Mouse (Mus musculus): ENCODE measurements around the gene Snd1.
A peak's percentile ranks its signal among the peaks of the same experiment; 100 is the strongest.

The Snd1 gene

GRCm38 (mm10) chr6:28597266-28597665 lies 122.3 kb downstream of the Snd1 start:
- DNase-seq = no peak

GRCm38 (mm10) chr6:28599120-28599519 lies 124.2 kb downstream of the Snd1 start:
- DNase-seq = no peak

GRCm38 (mm10) chr6:28600404-28600803 lies 125.5 kb downstream of the Snd1 start:
- DNase-seq = no peak

- no peak for DNase-seq
Observed at GRCm38 (mm10) chr6:28603401-28603800, 128.5 kb downstream of the Snd1 start.

GRCm38 (mm10) chr6:28603823-28604222 lies 128.9 kb downstream of the Snd1 start:
- DNase-seq = no peak

GRCm38 (mm10) chr6:28609291-28609690 lies 134.4 kb downstream of the Snd1 start:
- no peak for DNase-seq

GRCm38 (mm10) chr6:28610127-28610526 lies 135.2 kb downstream of the Snd1 start:
- no peak for DNase-seq

- no peak for DNase-seq
Observed at GRCm38 (mm10) chr6:28613441-28613840, 138.5 kb downstream of the Snd1 start.

- no peak for DNase-seq
Observed at GRCm38 (mm10) chr6:28614856-28615255, 139.9 kb downstream of the Snd1 start.

- no peak for DNase-seq
Observed at GRCm38 (mm10) chr6:28615408-28615807, 140.5 kb downstream of the Snd1 start.

GRCm38 (mm10) chr6:28615966-28616365 lies 141.0 kb downstream of the Snd1 start:
- no peak for DNase-seq

GRCm38 (mm10) chr6:28618299-28618698 lies 143.4 kb downstream of the Snd1 start:
- DNase-seq = no peak

- peak; percentile 69 to 71 for DNase-seq
Observed at GRCm38 (mm10) chr6:28618751-28619153, 143.8 kb downstream of the Snd1 start.

- no peak for DNase-seq
Observed at GRCm38 (mm10) chr6:28621431-28621830, 146.5 kb downstream of the Snd1 start.

- no peak for DNase-seq
Observed at GRCm38 (mm10) chr6:28621961-28622360, 147.0 kb downstream of the Snd1 start.

GRCm38 (mm10) chr6:28622522-28622921 lies 147.6 kb downstream of the Snd1 start:
- peak in 1 of 2 experiments; percentile 18 for DNase-seq

- DNase-seq = no peak
Observed at GRCm38 (mm10) chr6:28622963-28623362, 148.0 kb downstream of the Snd1 start.

- no peak for DNase-seq
Observed at GRCm38 (mm10) chr6:28628408-28628807, 153.5 kb downstream of the Snd1 start.

GRCm38 (mm10) chr6:28629866-28630265 lies 154.9 kb downstream of the Snd1 start:
- DNase-seq = no peak

GRCm38 (mm10) chr6:28630926-28631325 lies 156.0 kb downstream of the Snd1 start:
- no peak for DNase-seq

- no peak for DNase-seq
Observed at GRCm38 (mm10) chr6:28633120-28633519, 158.2 kb downstream of the Snd1 start.

GRCm38 (mm10) chr6:28633656-28634055 lies 158.7 kb downstream of the Snd1 start:
- DNase-seq = no peak

- DNase-seq = no peak
Observed at GRCm38 (mm10) chr6:28635092-28635491, 160.2 kb downstream of the Snd1 start.

- DNase-seq = no peak
Observed at GRCm38 (mm10) chr6:28635531-28636348, 160.8 kb downstream of the Snd1 start.

- DNase-seq = no peak
Observed at GRCm38 (mm10) chr6:28640088-28640487, 165.1 kb downstream of the Snd1 start.

Measured in lung, postnatal 4 days (tissue).